Mouse (Mus musculus) layer of hippocampus, adult 8-10 months (tissue): ENCODE measurements around the gene Cadps. TPM values are rescaled to one million over a fixed set of nuclear protein-coding genes. Genes with fewer than 3 reads are reported as not detected.

Experiments
- DNase-seq, 2 experiments: peaks; one replicate each; pipeline ENCODE4 v3.0.0; 2022; ENCODE audit warnings: low spot score in 2 of 2
- total RNA-seq, 4 experiments: library from RNA; stranded (reverse); gene quantifications; 2 replicates each; pipeline ENCODE4 v1.2.4; 2022

Gene Cadps
- total RNA-seq, 4 experiments from 2014 or later = 212 to 247 (median 230) TPM

GRCm38 (mm10) chr14:12751821-12752220 is 71.1 kb downstream of the Cadps start:
- DNase-seq = no peak

GRCm38 (mm10) chr14:12730979-12731378 is 91.9 kb downstream of the Cadps start:
- no peak for DNase-seq

GRCm38 (mm10) chr14:12722452-12723194 is 100.3 kb downstream of the Cadps start:
- no peak for DNase-seq

GRCm38 (mm10) chr14:12718766-12719165 is 104.1 kb downstream of the Cadps start:
- no peak for DNase-seq

- DNase-seq = no peak
Observed at GRCm38 (mm10) chr14:12715906-12716659, 106.8 kb downstream of the Cadps start.

GRCm38 (mm10) chr14:12707395-12707794 is 115.5 kb downstream of the Cadps start:
- DNase-seq = no peak

- DNase-seq = no peak
Observed at GRCm38 (mm10) chr14:12704461-12704860, 118.4 kb downstream of the Cadps start.

- no peak for DNase-seq
Observed at GRCm38 (mm10) chr14:12690201-12690600, 132.7 kb downstream of the Cadps start.

GRCm38 (mm10) chr14:12685015-12685414 is 137.9 kb downstream of the Cadps start:
- DNase-seq = no peak

GRCm38 (mm10) chr14:12680819-12681638 is 141.8 kb downstream of the Cadps start:
- DNase-seq = no peak

GRCm38 (mm10) chr14:12661430-12661829 is 161.4 kb downstream of the Cadps start:
- no peak for DNase-seq

GRCm38 (mm10) chr14:12657351-12657750 is 165.5 kb downstream of the Cadps start:
- DNase-seq = no peak

- no peak for DNase-seq
Observed at GRCm38 (mm10) chr14:12642868-12643512, 179.9 kb downstream of the Cadps start.

- no peak for DNase-seq
Observed at GRCm38 (mm10) chr14:12638762-12639161, 184.1 kb downstream of the Cadps start.

- DNase-seq = no peak
Observed at GRCm38 (mm10) chr14:12637121-12637754, 185.6 kb downstream of the Cadps start.

- peak in 1 of 2 experiments; percentile 29 for DNase-seq
Observed at GRCm38 (mm10) chr14:12624256-12625130, 198.4 kb downstream of the Cadps start.

- no peak for DNase-seq
Observed at GRCm38 (mm10) chr14:12607025-12607424, 215.9 kb downstream of the Cadps start.

- DNase-seq = no peak
Observed at GRCm38 (mm10) chr14:12606202-12606601, 216.7 kb downstream of the Cadps start.

GRCm38 (mm10) chr14:12602080-12602479 is 220.8 kb downstream of the Cadps start:
- no peak for DNase-seq

- no peak for DNase-seq
Observed at GRCm38 (mm10) chr14:12595326-12595725, 227.6 kb downstream of the Cadps start.
